Mouse (Mus musculus): Measurements from ENCODE around the gene Psd4. TPM values are rescaled to one million over a fixed set of nuclear protein-coding genes. Genes with fewer than 3 reads are reported as not detected.

Psd4 gene
- polyA plus RNA-seq, 1 experiment: 3.6 TPM

- Histone ChIP-seq H3K4me1 (ENCODE audit: control insufficient read depth, insufficient read depth, low read length) (peaks cover 51% of the 10 kb centered on the region), H3K27me3 (replicated peaks; ENCODE audit: control insufficient read depth, insufficient read depth, low read length) (no peaks in the 10 kb centered on the region), H3K36me3 (ENCODE audit: control insufficient read depth, insufficient read depth, low read length) (peaks cover 4% of the 10 kb centered on the region), H3K27ac (ENCODE audit: insufficient read depth, low read depth, low read length) (peak overlapping the region; percentile 0; the same call in 1 of the 2 replicates), H3K4me3 (ENCODE audit: insufficient read depth, low read depth, low read length) (no peak overlapping the region)
- 38% methylated on average over 4 of the region's 4 CpGs for WGBS
- peak; percentile 54 for DNase-seq
- no peak for TF ChIP-seq CTCF (conservative IDR thresholded peaks at IDR 0.05; ENCODE audit: insufficient read depth, insufficient read length, low read depth, low read length)
- no peak for TF ChIP-seq POLR2A (IDR thresholded peaks at IDR 0.05; ENCODE audit: low read depth, low read length)
Observed at GRCm38 (mm10) chr2:24417564-24417963, 50.2 kb downstream of the Psd4 start.

DNA sequence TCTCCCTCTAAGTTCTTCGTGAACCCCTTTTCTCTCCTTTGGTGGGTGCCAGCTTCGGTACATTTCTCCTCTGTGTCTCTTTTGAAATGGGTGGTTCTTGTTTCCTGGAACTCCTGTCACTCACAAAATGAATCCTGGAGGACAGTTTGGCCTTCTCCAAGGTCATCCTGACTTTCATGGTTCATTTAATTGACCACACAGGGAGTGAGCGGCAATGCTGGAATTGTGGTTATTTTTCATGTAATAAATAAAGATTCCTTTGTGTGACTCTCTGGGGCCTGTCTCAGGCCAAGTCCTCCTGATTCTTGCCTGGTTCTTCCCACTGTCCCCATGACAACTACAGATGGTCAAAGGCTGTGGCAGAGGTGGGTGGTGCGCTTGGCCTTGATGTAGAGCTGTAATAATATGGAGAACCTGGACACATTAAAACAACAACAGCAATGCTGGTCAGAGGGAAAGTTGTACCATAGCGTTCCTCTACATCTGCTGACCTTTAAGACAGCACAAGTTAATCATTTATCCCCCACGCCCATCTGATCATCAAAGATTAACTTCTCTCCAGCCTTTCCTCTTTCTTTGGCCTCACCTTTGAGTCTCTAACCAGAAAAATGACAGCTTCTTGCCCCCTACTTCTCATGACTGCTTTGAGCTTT, 54.0 kb downstream of the Psd4 start:
- Histone ChIP-seq H3K27ac (ENCODE audit: insufficient read depth, low read depth, low read length) (peak overlapping the region; percentile 91), H3K4me1 (ENCODE audit: control insufficient read depth, insufficient read depth, low read length) (peaks cover 46% of the 10 kb centered on the region)
- WGBS: 42% methylated on average over 6 of the region's 6 CpGs

DNA sequence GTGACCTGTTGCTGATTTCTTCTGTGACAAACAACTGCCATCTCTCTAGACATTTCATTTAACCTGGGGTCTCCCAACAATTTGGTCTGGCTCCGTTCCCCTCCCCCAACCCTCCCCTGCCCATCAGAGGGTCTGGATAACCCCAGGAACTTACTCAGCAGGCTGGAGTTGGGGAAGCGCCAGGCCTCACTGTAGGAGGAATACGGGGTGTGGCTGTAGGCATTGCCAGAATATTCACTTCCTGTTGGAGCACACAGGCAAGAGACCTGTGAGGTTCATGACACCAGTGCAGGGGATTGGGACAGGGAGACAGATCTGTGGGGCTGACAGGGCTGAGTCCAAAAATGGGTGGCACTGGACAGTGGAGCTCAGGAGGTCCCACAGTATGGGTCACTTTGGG, 55.4 kb downstream of the Psd4 start:
- WGBS: 50% methylated on average over 3 of the region's 3 CpGs
- Histone ChIP-seq H3K27ac (ENCODE audit: insufficient read depth, low read depth, low read length) (peak overlapping the region; percentile 43; the same call in 1 of the 2 replicates), H3K36me3 (ENCODE audit: control insufficient read depth, insufficient read depth, low read length) (peaks cover 7% of the 10 kb centered on the region)

More for the DNA sequence above, 54.0 kb downstream of the Psd4 start:
- peak; percentile 91 for DNase-seq
- no peak for TF ChIP-seq CTCF (conservative IDR thresholded peaks at IDR 0.05; ENCODE audit: insufficient read depth, insufficient read length, low read depth, low read length)
- TF ChIP-seq POLR2A (IDR thresholded peaks at IDR 0.05; ENCODE audit: low read depth, low read length): no peak
- Histone ChIP-seq H3K4me3 (ENCODE audit: insufficient read depth, low read depth, low read length) (no peak overlapping the region), H3K36me3 (ENCODE audit: control insufficient read depth, insufficient read depth, low read length) (peaks cover 7% of the 10 kb centered on the region), H3K27me3 (replicated peaks; ENCODE audit: control insufficient read depth, insufficient read depth, low read length) (no peaks in the 10 kb centered on the region)

DNA sequence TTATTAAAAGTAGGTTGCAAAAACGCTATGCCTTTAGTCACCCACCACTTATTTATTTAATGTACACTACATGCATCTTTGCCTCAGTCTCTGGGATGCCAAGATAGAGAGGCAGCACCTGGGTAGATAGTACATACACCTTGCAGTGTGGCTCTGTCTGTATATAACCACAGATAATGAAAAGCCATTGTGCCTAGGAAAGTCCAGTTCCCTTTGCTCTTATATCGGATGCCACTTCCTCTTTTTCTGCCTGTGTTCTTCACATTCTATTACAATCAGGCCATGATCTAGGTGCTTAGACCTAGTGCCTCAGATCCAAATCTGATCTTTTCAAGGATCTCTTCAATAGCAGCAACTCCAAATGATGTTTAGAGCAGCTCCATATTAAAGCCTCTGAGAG, 58.2 kb downstream of the Psd4 start:
- Histone ChIP-seq H3K4me1 (ENCODE audit: control insufficient read depth, insufficient read depth, low read length) (peaks cover 27% of the 10 kb centered on the region), H3K27ac (ENCODE audit: insufficient read depth, low read depth, low read length) (no peak overlapping the region), H3K27me3 (replicated peaks; ENCODE audit: control insufficient read depth, insufficient read depth, low read length) (no peaks in the 10 kb centered on the region), H3K4me3 (ENCODE audit: insufficient read depth, low read depth, low read length) (no peak overlapping the region), H3K36me3 (ENCODE audit: control insufficient read depth, insufficient read depth, low read length) (peaks cover 5% of the 10 kb centered on the region)
- WGBS: 59% methylated on average over 2 of the region's 2 CpGs
- TF ChIP-seq POLR2A (IDR thresholded peaks at IDR 0.05; ENCODE audit: low read depth, low read length) (no peak), CTCF (conservative IDR thresholded peaks at IDR 0.05; ENCODE audit: insufficient read depth, insufficient read length, low read depth, low read length) (no peak)
- DNase-seq: no peak

More for the DNA sequence above, 55.4 kb downstream of the Psd4 start:
- Histone ChIP-seq H3K27me3 (replicated peaks; ENCODE audit: control insufficient read depth, insufficient read depth, low read length) (no peaks in the 10 kb centered on the region), H3K4me3 (ENCODE audit: insufficient read depth, low read depth, low read length) (no peak overlapping the region), H3K4me1 (ENCODE audit: control insufficient read depth, insufficient read depth, low read length) (peaks cover 34% of the 10 kb centered on the region)
- DNase-seq: peak; percentile 52
- no peak for TF ChIP-seq CTCF (conservative IDR thresholded peaks at IDR 0.05; ENCODE audit: insufficient read depth, insufficient read length, low read depth, low read length)
- TF ChIP-seq POLR2A (IDR thresholded peaks at IDR 0.05; ENCODE audit: low read depth, low read length): no peak

DNA sequence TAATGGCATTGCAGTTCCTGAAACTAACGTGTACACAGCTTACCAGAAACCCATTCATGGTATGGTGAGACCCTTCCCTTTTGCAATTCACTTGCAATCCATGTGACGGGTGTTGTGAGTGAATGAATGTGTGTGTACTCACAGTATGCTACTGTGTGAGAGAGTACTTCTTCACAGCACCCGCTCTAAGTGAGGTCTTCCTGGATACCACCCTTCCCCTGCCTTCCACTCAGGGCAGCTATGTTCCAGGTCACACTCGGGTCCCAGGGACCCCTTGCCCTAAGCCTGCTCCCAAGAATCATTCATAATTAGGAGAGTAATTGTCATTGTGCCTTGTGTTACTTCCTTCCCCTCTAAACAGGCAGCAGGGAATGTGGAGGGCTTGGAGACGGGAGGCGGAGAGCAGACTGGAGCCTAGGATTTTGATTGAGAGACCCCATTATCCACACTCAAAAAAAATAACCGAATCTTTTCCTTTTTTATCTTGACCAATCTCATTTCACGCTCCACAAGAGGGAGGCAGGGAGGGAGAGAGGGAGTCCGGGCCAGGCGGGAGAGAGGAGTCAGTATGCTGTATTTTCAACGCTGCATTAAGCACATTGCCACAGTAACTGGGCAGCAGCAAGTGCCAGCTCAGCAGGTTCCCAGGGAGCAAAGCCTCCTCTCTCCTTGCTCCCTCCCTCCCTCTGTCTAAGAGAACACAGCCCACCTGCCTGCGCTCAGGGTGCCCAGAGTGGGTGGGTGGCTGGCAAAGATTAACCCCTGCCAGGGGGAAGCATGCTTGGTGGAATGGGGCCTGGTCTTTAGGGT, 60.7 kb downstream of the Psd4 start:
- no peak overlapping the region for H3K4me3 ChIP-seq (ENCODE audit: insufficient read depth, low read depth, low read length)

DNA sequence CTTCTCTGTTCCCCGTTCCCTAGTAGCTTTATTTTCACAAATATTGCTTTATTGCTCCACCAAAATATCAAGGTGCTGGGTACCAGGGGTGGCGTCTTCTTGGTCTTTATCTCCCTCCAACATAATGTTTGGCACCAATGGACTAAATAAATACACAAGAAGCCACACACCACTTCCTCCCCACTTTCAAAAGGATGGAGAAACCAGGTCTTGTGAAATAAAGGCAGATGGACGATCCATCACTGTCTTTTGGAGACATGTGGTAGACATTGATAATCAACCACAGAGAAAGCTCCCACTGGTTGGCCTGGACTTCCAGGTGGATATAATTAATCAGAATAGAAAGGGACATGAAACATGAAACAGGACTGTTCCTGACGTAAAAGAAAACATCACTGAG, 62.4 kb downstream of the Psd4 start:
- Histone ChIP-seq H3K4me1 (ENCODE audit: control insufficient read depth, insufficient read depth, low read length) (no peaks in the 10 kb centered on the region), H3K27ac (ENCODE audit: insufficient read depth, low read depth, low read length) (no peak overlapping the region), H3K36me3 (ENCODE audit: control insufficient read depth, insufficient read depth, low read length) (peaks cover 1% of the 10 kb centered on the region; the same call in 1 of the 2 replicates), H3K4me3 (ENCODE audit: insufficient read depth, low read depth, low read length) (no peak overlapping the region), H3K27me3 (replicated peaks; ENCODE audit: control insufficient read depth, insufficient read depth, low read length) (no peaks in the 10 kb centered on the region)
- no peak for DNase-seq
- 77% methylated on average over 4 of the region's 4 CpGs for WGBS
- TF ChIP-seq CTCF (conservative IDR thresholded peaks at IDR 0.05; ENCODE audit: insufficient read depth, insufficient read length, low read depth, low read length) (no peak), POLR2A (IDR thresholded peaks at IDR 0.05; ENCODE audit: low read depth, low read length) (no peak)

More for the DNA sequence above, 60.7 kb downstream of the Psd4 start:
- DNase-seq: peak; percentile 69
- H3K27ac ChIP-seq (ENCODE audit: insufficient read depth, low read depth, low read length): peak overlapping the region; percentile 10; the same call in 1 of the 2 replicates
- no peaks in the 10 kb centered on the region for H3K27me3 ChIP-seq (replicated peaks; ENCODE audit: control insufficient read depth, insufficient read depth, low read length)
- WGBS: 37% methylated on average over 12 of the region's 12 CpGs
- H3K4me1 ChIP-seq (ENCODE audit: control insufficient read depth, insufficient read depth, low read length): peaks cover 7% of the 10 kb centered on the region; the same call in 1 of the 2 replicates
- TF ChIP-seq CTCF (conservative IDR thresholded peaks at IDR 0.05; ENCODE audit: insufficient read depth, insufficient read length, low read depth, low read length): no peak
- TF ChIP-seq POLR2A (IDR thresholded peaks at IDR 0.05; ENCODE audit: low read depth, low read length): no peak
- peaks cover 2% of the 10 kb centered on the region; the same call in 1 of the 2 replicates for H3K36me3 ChIP-seq (ENCODE audit: control insufficient read depth, insufficient read depth, low read length)

DNA sequence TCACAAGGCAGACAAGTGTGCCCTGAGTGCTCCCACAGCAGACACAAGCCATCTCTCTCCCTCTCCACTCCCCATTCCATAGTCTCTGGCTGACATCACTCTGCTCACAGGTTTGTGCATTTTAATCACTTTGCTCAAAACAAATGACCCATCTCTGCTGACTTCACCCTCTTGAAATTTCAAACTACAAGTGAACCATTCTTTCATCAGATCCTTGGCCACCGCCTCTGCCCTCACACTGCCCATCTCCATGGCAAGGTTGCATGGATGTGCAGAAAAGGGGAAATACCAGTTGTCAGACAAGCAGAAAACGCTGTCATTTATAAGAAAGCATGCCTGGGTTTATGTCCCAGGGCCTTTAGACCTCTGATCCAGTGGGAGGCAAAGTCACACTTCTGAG, 67.3 kb downstream of the Psd4 start:
- Histone ChIP-seq H3K4me3 (ENCODE audit: insufficient read depth, low read depth, low read length) (no peak overlapping the region), H3K36me3 (ENCODE audit: control insufficient read depth, insufficient read depth, low read length) (peaks cover 14% of the 10 kb centered on the region), H3K27me3 (replicated peaks; ENCODE audit: control insufficient read depth, insufficient read depth, low read length) (no peaks in the 10 kb centered on the region), H3K27ac (ENCODE audit: insufficient read depth, low read depth, low read length) (no peak overlapping the region), H3K4me1 (ENCODE audit: control insufficient read depth, insufficient read depth, low read length) (peaks cover 10% of the 10 kb centered on the region; the same call in 1 of the 2 replicates)
- WGBS: 67% methylated on average over 2 of the region's 2 CpGs
- TF ChIP-seq CTCF (conservative IDR thresholded peaks at IDR 0.05; ENCODE audit: insufficient read depth, insufficient read length, low read depth, low read length): no peak
- TF ChIP-seq POLR2A (IDR thresholded peaks at IDR 0.05; ENCODE audit: low read depth, low read length): no peak
- DNase-seq: no peak

All from kidney, adult 2 months (tissue).